Mouse (Mus musculus) ES-E14 (cell line): ENCODE measurements around the gene Synrg. TPM values are rescaled to one million over a fixed set of nuclear protein-coding genes. Genes with fewer than 3 reads are reported as not detected.
A peak's percentile ranks its signal among the peaks of the same experiment; 100 is the strongest.

Experiments
- DNase-seq: peaks from one replicate; pipeline ENCODE4 v3.0.0-alpha.2; 2013; ENCODE audit warnings: low read depth, low spot score
- H3K27ac ChIP-seq: 2 replicates; pipeline ENCODE4 v1.5.1; 2012; ENCODE audit warnings: low read depth, mild to moderate bottlenecking, low read length, moderate library complexity, mixed read lengths; ENCODE audit not compliant: poor library complexity, insufficient read depth, severe bottlenecking
- H3K36me3 ChIP-seq: 2 replicates; pipeline ENCODE4 v1.6.1; 2012; ENCODE audit warnings: mild to moderate bottlenecking, low read length, moderate library complexity, mixed read lengths; ENCODE audit not compliant: control insufficient read depth, poor library complexity, insufficient read depth, severe bottlenecking
- H3K4me1 ChIP-seq, 2 experiments: fragments of 150-350 bp in 1 of 2; sonication (generic) in 1 of 2; 2 replicates each; pipeline ENCODE4 v1.6.1; 2012; ENCODE audit warnings: low read length in 2 of 2, mild to moderate bottlenecking in 1 of 2, mixed read lengths in 1 of 2; ENCODE audit not compliant: control insufficient read depth in 2 of 2, insufficient read depth in 2 of 2, poor library complexity in 1 of 2
- H3K4me3 ChIP-seq, 2 experiments: fragments of 150-350 bp in 1 of 2; sonication (generic) in 1 of 2; 2 replicates each; pipeline ENCODE4 v1.5.1; 2012; ENCODE audit warnings: low read length in 2 of 2, low read depth in 1 of 2, mild to moderate bottlenecking in 1 of 2, mixed read lengths in 1 of 2; ENCODE audit not compliant: insufficient read depth in 1 of 2, poor library complexity in 1 of 2, severe bottlenecking in 1 of 2
- H3K9ac ChIP-seq: 2 replicates; pipeline ENCODE4 v1.6.1; 2012; ENCODE audit warnings: low read depth, mild to moderate bottlenecking, low read length, mixed read lengths; ENCODE audit not compliant: poor library complexity, insufficient read depth, severe bottlenecking
- H3K9me3 ChIP-seq: fragments of 150-350 bp; sonication (generic); 2 replicates; pipeline ENCODE4 v1.6.1; 2012; ENCODE audit warnings: low read depth, mild to moderate bottlenecking, low read length; ENCODE audit not compliant: control insufficient read depth, insufficient read depth
- CHD2 ChIP-seq: IDR thresholded peaks from 2 replicates; pipeline ENCODE4 v1.6.1; 2014; ENCODE audit warnings: mild to moderate bottlenecking, low read depth, low read length, inconsistent platforms
- HCFC1 ChIP-seq: IDR thresholded peaks from 2 replicates; pipeline ENCODE4 v1.6.1; 2012; ENCODE audit warnings: low read length, inconsistent platforms, borderline replicate concordance; ENCODE audit not compliant: insufficient read depth
- MAFK ChIP-seq: IDR thresholded peaks from 2 replicates; pipeline ENCODE4 v1.6.1; 2014; ENCODE audit warnings: mild to moderate bottlenecking, low read depth, low read length, inconsistent platforms; ENCODE audit not compliant: insufficient read depth
- ZC3H11A ChIP-seq: IDR thresholded peaks from 2 replicates; pipeline ENCODE4 v1.6.1; 2012; ENCODE audit warnings: low read depth, mild to moderate bottlenecking, inconsistent platforms, low read length, borderline replicate concordance
- ZNF384 ChIP-seq: IDR thresholded peaks from 2 replicates; pipeline ENCODE4 v1.6.1; 2012; ENCODE audit warnings: low read depth, low read length, inconsistent platforms
- in situ Hi-C, 2 experiments: fragments of 600-800 bp; cut with MboI; formaldehyde crosslinking; loops; one replicate each; pipeline ENCODE4 v1.15.1; 2025; ENCODE audit warnings: low sequenced_read_pairs in 2 of 2, inconsistent platforms in 1 of 2; ENCODE audit not compliant: unreplicated experiment in 2 of 2
- total RNA-seq: library from RNA; depleted of rRNA; stranded (reverse); fragments of 300-350 nt; gene quantifications from 2 replicates; pipeline ENCODE4 v1.2.3, GENCODE M21; 2012; rRNA removed

Gene Synrg
- total RNA-seq: 8.6 and 10.8 TPM in 2 replicates

DNA sequence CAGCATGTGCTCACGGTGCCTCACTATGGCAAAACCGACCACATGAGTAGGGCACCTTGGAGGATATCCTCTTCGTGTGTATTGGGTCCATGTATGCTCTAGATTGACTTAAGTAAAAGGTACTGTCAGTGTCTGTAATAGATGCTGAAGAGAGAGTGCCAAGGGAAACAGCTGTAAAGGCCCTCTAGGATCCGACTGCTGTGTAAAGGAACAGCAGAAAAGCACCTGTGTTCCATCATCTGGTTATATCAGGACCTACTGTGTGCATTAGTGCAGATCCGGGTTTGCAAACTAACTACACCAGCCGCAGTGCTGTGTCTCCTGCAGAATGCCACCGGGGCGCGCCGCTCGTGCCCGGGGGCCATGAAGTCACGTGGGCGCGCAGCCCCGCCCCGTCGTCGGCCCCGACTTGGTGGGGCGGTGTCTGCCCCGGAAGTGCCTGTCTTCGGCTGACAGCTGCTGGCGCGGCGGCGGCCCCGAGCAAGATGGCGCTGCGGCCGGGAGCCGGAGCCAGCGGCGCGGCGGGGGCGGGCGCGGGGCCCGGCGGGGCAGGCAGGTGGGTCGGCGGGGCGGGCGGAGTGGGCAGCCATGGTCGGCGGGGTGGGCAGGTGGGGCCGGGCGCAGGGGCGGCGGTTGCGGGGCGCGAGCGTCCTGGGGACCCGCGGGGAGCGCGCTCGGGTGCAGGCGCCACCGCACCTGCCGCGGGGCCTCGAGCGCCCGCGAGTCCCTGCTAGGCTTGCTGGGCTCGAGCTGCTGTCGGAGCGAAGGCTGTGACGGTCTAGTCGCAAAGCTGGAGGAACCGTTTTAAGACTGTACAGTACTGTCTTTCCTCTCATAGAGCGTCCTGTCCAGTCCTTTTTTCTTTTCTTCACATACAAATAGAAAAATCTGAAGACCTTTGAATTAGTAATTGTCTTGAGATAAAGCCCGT, at the start of gene Synrg:
Synrg (plus strand) TSS at position 438 of the 931 bp plus-strand sequence.
- Histone ChIP-seq H3K36me3 (peaks cover 5% of the 10 kb centered on the region), H3K4me1 (peaks cover 1 to 5% of the 10 kb centered on the region in 2 experiments; a peak in 2 of 4 replicates), H3K9ac (peak within 1 kb of the TSS; percentile 76), H3K4me3 (peak within 1 kb of the TSS; percentile 83 to 99), H3K9me3 (no peaks in the 10 kb centered on the region), H3K27ac (no peak within 1 kb of the TSS)
- DNase-seq: peak; percentile 68
- in situ Hi-C loops: no loop called here
- TF ChIP-seq ZC3H11A: no peak
- no peak for TF ChIP-seq CHD2
- no peak for TF ChIP-seq MAFK
- TF ChIP-seq HCFC1: no peak
- TF ChIP-seq ZNF384: no peak

DNA sequence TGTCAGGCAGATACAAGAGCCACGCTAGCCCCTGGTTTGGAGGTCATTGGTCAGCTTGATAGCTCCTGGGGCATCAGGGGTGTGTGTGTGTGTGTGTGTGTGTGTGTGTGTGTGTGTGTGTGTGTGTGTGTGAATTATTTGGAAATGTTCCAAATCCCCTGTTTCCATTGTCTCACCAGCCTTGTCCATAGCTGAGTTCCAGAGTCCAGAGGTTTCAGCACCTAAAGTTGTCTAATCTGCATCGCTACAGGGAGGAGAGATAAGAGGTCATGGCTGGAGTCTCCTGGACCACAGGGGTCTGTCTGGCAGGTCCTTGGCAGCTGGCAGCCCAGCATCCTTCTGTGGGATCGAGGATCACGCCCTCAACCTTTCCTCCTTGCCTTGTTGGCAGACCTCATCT, 49.7 kb upstream of the Synrg start:
- no peak for TF ChIP-seq HCFC1
- Histone ChIP-seq H3K9ac (no peak overlapping the region), H3K36me3 (no peaks in the 10 kb centered on the region), H3K9me3 (no peaks in the 10 kb centered on the region), H3K4me1 (no peaks in the 10 kb centered on the region), H3K27ac (no peak overlapping the region), H3K4me3 (no peak overlapping the region)
- in situ Hi-C loops: no loop called here
- DNase-seq: no peak

- no peak for DNase-seq
- no peaks in the 10 kb centered on the region for H3K4me1 ChIP-seq
- H3K36me3 ChIP-seq: no peaks in the 10 kb centered on the region
- TF ChIP-seq ZNF384 (no peak), HCFC1 (no peak), ZC3H11A (no peak), CHD2 (no peak), MAFK (no peak)
- no peak overlapping the region for H3K27ac ChIP-seq
- in situ Hi-C loops: loop anchor here in 1 of 2 experiments (10.0 kb wide), 1 partner anchor 108 kb away; no protein-coding TSS in a partner anchor
- no peak overlapping the region for H3K4me3 ChIP-seq
- no peaks in the 10 kb centered on the region for H3K9me3 ChIP-seq
- H3K9ac ChIP-seq: no peak overlapping the region
Measured at GRCm38 (mm10) chr11:83922600-83922999, 41.6 kb upstream of the Synrg start.

- peak; percentile 83 for TF ChIP-seq ZC3H11A
- no peak for TF ChIP-seq CHD2
- peak; percentile 49 for DNase-seq
- Histone ChIP-seq H3K9me3 (no peaks in the 10 kb centered on the region), H3K36me3 (no peaks in the 10 kb centered on the region), H3K4me1 (no peaks in the 10 kb centered on the region), H3K9ac (no peak overlapping the region), H3K4me3 (no peak overlapping the region), H3K27ac (no peak overlapping the region)
- in situ Hi-C loops: loop anchor here in 1 of 2 experiments (10.0 kb wide), 1 partner anchor 112 kb away; no protein-coding TSS in a partner anchor
Measured at GRCm38 (mm10) chr11:83927097-83927496, 37.1 kb upstream of the Synrg start.
